Mouse (Mus musculus): ENCODE measurements at regions not wholly inside any gene's neighbourhood (a gene's known extent, or its start where the extent isn't known, plus 50 kb on each side); places are given as distances from the start of the nearest gene placed in this dataset.

GRCm38 (mm10) chr4:152725423-152725822 is 247.8 kb upstream of the Kcnab2 start:
- no peak for DNase-seq

- DNase-seq: no peak
These were observed 247.1 kb upstream of the Kcnab2 start for GRCm38 (mm10) chr4:152724741-152725140.

- DNase-seq: no peak
These were observed 246.4 kb upstream of the Kcnab2 start for GRCm38 (mm10) chr4:152724026-152724425.

- no peak for DNase-seq
These were observed 242.9 kb upstream of the Kcnab2 start for GRCm38 (mm10) chr4:152720528-152720927.

- DNase-seq: no peak
These were observed 241.9 kb upstream of the Kcnab2 start for GRCm38 (mm10) chr4:152719416-152720127.

- no peak for DNase-seq
These were observed 232.7 kb upstream of the Kcnab2 start for GRCm38 (mm10) chr4:152710339-152710738.

GRCm38 (mm10) chr4:152700217-152700616 is 222.5 kb upstream of the Kcnab2 start:
- DNase-seq: peak in 1 of 2 experiments; percentile 46

GRCm38 (mm10) chr4:152697247-152697960 is 219.7 kb upstream of the Kcnab2 start:
- DNase-seq: no peak

GRCm38 (mm10) chr4:152691735-152692134 is 214.1 kb upstream of the Kcnab2 start:
- DNase-seq: peak in 1 of 2 experiments; percentile 19

- no peak for DNase-seq
These were observed 213.6 kb upstream of the Kcnab2 start for GRCm38 (mm10) chr4:152691302-152691701.

GRCm38 (mm10) chr4:152690766-152691165 is 213.1 kb upstream of the Kcnab2 start:
- no peak for DNase-seq

GRCm38 (mm10) chr4:152689831-152690230 is 212.2 kb upstream of the Kcnab2 start:
- DNase-seq: no peak

- DNase-seq: no peak
These were observed 208.9 kb upstream of the Kcnab2 start for GRCm38 (mm10) chr4:152686509-152687081.

GRCm38 (mm10) chr4:152674140-152674539 is 196.5 kb upstream of the Kcnab2 start:
- no peak for DNase-seq

- DNase-seq: peak in 1 of 2 experiments; percentile 46
These were observed 185.8 kb upstream of the Kcnab2 start for GRCm38 (mm10) chr4:152663482-152663881.

GRCm38 (mm10) chr4:152663069-152663468 is 185.4 kb upstream of the Kcnab2 start:
- DNase-seq: no peak

GRCm38 (mm10) chr4:152662439-152662838 is 184.8 kb upstream of the Kcnab2 start:
- no peak for DNase-seq

GRCm38 (mm10) chr4:152650198-152650597 is 172.5 kb upstream of the Kcnab2 start:
- no peak for DNase-seq

GRCm38 (mm10) chr4:152647620-152648019 is 169.9 kb upstream of the Kcnab2 start:
- DNase-seq: peak; percentile 23 to 65

GRCm38 (mm10) chr4:152647084-152647483 is 169.4 kb upstream of the Kcnab2 start:
- peak in 1 of 2 experiments; percentile 11 for DNase-seq

GRCm38 (mm10) chr4:152637088-152637487 is 159.4 kb upstream of the Kcnab2 start:
- DNase-seq: no peak

GRCm38 (mm10) chr4:152633896-152634295 is 156.2 kb upstream of the Kcnab2 start:
- DNase-seq: no peak

- no peak for DNase-seq
These were observed 150.4 kb upstream of the Kcnab2 start for GRCm38 (mm10) chr4:152628111-152628510.
